Mouse (Mus musculus) gastrocnemius, postnatal 4 days (tissue): ENCODE results near the gene Spcs2. TPM values are rescaled to one million over a fixed set of nuclear protein-coding genes. Genes with fewer than 3 reads are reported as not detected.
"Not testable (repeated sequence)": the region's sequence is repeated elsewhere in the genome, so short reads cannot be mapped to it uniquely, and the experiment has no call there.

Experiments
- DNase-seq, 2 experiments: peaks; one replicate each; pipeline ENCODE4 v3.0.0; 2021 to 2022; ENCODE audit warnings: low spot score in 2 of 2, mixed read lengths in 2 of 2
- total RNA-seq, 2 experiments: library from RNA; stranded (reverse); gene quantifications; 2 replicates each; pipeline ENCODE4 v1.2.3; 2021

Spcs2 gene
- total RNA-seq, 2 experiments from 2014 or later: 80.1 to 80.8 TPM

- no peak for DNase-seq
These were observed 37.8 kb downstream of the Spcs2 start for GRCm38 (mm10) chr7:99825511-99825910.

DNA sequence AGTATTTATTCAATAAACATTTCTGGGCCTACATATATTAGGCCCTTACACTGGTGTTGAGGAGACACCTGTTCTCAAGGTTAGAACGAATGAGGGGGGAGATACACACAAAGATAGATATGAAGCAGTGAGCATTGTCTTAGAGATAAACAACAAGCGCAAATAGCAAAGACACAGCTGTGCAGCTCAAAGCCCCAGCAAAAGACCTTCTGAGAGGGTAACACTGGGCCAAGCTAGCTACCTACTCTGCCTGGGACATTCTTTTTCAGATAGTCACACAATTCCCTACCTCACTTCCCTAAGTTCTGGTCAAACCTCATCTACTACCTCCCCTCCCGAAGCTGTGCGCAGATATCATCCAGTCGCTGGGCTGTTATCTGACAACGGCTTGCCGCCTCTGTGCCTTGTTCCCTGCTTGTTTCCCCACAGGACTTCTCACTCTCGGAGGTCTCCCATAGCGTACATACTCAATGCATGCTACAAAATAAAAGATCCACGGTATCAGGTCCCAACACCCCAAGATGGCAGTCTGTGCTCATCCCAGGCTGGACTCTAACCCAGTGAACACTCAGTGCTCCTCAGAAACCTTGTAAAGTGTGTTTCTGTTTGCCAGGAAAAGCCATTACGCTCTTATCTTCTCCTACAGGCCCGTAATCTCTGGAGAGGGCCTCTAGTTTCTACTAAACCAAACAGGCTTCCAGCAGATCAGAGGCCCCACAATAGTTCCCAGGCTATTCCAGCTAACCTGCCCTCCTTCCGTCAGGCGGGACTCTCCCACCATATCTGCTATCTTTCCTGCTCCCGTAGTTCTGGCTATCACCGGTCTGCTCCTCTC, 38.4 kb downstream of the Spcs2 start:
- DNase-seq: no peak

DNA sequence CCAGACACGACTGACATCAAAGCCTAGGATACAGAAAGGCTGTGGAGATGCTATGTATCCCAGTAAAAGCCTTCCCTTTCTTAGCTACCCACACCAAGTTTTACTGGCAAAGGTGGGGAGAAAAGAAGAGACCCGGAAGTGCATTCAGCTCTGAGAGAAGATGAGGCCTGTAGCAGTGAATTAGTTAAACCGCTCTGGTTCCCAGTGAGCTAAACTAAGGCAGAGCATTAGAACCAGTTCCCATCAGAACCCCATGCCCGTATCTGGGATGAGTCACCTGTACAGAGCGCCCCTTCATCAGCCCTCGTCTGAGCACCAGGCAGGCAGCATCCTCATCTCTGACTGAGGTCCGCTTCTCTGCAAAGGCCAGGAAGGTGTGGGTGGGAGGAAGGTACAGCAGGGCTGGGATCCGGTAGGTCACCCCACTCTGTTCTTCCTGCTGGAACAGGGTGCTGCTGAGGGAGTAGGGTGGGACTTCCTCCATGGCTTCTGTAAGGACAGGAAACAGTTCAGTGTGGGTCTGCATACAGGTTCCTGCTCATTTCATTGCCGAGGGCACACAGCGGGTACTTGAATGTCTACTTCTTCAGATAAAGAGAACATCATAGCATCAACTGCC, 40.1 kb downstream of the Spcs2 start:
- no peak for DNase-seq

GRCm38 (mm10) chr7:99822426-99822825, 40.8 kb downstream of the Spcs2 start:
- no peak for DNase-seq

DNA sequence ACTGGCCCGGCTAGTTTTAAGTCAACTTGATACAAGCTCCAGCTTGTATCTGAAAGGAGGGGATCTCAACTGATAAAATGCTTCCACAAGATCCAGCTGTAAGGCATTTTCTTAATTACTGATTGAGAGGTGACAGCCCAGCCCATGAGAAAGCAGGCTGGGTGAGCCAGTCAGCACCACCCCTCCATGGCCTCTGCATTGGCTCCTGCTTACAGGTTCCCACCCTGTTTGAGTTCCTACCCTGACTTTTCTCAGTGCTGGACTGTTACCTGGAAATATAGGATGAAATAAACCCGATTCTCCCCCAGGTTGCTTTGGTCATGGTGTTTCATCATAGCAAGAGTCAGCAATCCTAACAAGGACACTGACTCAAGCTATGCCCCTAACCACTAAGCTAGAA, 41.3 kb downstream of the Spcs2 start:
- DNase-seq: no peak

- not testable (repeated sequence) for DNase-seq
These were observed 45.0 kb downstream of the Spcs2 start for GRCm38 (mm10) chr7:99818181-99818725.

- DNase-seq: no peak
These were observed 49.9 kb downstream of the Spcs2 start for GRCm38 (mm10) chr7:99813394-99813793.

GRCm38 (mm10) chr7:99811661-99812060, 51.6 kb downstream of the Spcs2 start:
- no peak for DNase-seq

- no peak for DNase-seq
These were observed 52.4 kb downstream of the Spcs2 start for GRCm38 (mm10) chr7:99810814-99811213.

DNA sequence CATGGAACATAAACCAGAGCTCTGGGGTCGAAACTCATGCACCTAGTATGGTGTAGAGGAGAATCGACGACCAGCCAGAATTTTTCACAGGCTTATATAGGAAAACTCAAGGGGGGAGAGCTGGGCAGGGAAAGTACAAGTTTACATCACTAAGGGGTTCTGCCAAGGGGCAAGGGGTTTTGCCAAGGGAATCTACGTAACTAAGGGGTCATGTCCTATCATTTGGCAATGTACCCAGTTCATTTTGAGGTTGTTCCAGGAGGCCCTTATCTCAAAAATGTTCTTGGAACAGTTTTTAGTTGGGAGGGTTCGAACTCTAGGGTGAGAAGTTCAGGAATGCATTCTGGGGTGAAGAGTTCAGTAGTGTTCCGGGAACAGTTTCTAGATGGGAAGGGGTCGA, 56.2 kb downstream of the Spcs2 start:
- DNase-seq: not testable (repeated sequence)

- DNase-seq: no peak
These were observed 57.9 kb downstream of the Spcs2 start for GRCm38 (mm10) chr7:99805340-99805739.

GRCm38 (mm10) chr7:99804033-99804432, 59.2 kb downstream of the Spcs2 start:
- DNase-seq: not testable (repeated sequence)

GRCm38 (mm10) chr7:99803535-99803934, 59.7 kb downstream of the Spcs2 start:
- DNase-seq: no peak

- no peak for DNase-seq
These were observed 64.1 kb downstream of the Spcs2 start for GRCm38 (mm10) chr7:99799118-99799517.

- peak; percentile 47 to 57 for DNase-seq
These were observed 65.2 kb downstream of the Spcs2 start for GRCm38 (mm10) chr7:99797911-99798647.

DNA sequence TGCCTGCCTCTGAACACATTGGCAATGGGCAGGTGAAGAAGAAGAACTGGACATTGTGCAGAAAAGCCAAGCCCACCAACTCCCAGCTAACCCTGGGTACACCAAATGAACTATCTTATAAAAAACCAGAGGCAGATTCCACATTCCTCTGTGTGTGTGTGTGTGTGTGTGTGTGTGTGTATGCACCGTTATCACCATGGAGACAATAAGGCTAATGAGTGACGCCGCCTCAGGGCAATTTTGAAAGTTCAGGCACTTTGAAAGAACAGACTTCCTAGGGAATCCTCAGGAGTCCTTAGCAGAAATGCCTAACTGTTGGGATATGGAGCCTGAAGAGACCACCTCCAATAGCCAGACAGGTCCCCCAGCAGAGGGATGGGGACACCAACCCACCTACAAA, 66.0 kb downstream of the Spcs2 start:
- no peak for DNase-seq

DNA sequence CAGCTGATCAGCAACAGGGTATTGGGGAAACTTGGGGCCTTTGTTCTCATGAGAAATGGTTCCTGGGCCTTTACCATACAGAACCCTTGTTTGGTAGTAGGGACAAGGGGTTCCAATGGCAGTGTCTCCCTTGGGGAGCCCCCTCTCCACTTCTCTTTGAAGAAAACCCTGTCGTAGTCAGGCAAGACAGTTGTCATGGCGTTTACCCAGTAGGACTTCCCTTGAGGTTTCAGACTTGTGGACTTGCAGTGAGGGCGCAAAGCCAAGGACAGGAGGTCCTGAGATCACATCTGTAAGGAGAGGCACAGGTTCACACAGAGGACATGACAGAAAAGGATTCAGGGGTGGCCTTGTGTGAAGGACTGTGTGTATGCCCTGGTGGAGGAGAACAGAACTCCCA, 66.8 kb downstream of the Spcs2 start:
- no peak for DNase-seq

DNA sequence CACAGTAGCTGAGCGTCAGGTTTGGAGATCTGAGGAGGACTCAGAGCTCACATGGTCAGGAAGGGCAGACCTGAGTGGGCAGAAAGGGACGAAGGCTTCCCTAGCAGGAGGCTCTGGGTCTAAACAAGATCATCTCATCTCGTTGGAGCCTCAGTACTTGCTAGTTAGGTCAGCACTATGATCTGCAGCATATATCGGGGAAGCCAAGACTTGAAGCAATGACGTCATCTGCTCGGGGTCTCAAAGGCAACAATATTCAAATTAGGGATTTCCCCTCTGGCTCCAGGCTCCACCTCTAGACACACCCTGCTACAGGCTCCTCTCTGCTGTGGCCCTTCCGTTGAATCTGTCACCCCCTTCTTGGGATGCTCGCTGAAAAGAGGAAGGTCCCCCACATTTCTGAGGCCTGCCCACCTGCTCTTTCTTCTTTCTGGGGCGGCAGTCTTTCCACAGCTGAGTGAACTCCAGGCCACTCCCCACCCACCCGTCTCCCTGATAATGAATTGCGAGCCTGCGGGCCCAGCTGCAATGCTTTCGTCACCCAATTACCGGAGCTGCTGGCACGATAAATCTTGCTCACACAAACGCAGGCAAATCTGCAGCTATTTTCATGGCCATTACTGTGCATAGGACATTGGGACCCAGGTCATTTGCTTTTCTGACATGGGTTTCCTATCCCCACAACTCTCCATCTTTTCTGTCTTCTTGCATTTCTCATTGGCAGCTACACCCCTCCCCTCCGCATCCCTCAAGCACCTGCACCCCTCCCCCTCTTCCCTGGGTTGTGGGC, 67.9 kb downstream of the Spcs2 start:
- no peak for DNase-seq

- DNase-seq: no peak
These were observed 69.2 kb downstream of the Spcs2 start for GRCm38 (mm10) chr7:99794096-99794495.

DNA sequence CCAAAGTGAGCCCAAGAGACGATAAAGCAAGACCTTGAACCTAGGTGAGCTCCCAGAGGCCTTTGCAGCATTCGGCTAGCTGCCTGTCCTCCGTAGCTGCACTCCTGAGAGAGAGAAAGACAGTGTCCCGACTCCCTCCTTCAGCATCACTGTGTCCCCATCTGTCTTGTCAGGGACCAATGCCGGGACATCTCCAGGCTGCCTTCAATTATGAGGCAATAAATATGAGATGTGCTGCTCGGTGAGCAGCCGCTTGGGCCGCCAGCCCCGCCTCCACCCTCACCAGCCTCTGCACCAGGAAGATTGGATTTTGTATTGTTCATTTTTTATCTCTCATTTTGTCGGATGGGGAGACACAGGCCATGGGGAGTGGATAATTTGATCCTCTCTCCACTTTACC, 72.4 kb downstream of the Spcs2 start:
- DNase-seq: no peak

GRCm38 (mm10) chr7:99788563-99788962, 74.7 kb downstream of the Spcs2 start:
- DNase-seq: peak in 1 of 2 experiments; percentile 26
